Mouse (Mus musculus): ENCODE results near the gene Prelid1. TPM values are rescaled to one million over a fixed set of nuclear protein-coding genes. Genes with fewer than 3 reads are reported as not detected.

Prelid1 gene
- polyA plus RNA-seq, 1 experiment from 2014 or later, result 493 TPM

DNA sequence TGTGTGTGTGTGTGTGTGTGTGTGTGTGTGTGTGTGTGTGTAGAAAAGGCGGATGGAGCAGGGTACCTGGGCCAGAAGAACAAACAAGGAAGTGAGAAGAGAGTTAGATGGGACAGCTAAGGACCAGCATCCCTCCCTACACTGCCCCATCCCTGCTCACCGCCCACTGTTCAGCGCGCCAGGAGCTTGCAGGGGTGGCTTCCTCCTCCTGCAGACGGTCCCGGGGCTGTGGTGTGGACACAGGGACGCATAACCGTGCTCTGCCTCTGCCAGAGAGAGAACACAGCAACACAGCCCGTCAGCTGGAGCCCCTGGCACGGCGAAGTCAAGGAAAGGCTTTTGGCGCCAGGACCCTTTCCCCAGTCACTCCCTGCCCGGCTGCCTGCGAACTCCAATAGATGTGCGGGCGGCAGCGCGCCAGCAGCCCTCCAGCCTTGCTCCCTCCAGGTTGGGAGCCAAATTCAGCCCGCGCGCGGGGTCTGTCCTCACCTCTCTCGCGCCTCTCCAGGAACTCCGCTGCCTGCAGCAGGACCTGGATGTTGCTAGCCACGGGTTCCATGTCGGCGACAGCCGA lies 8.9 kb downstream of the Prelid1 start:
- Histone ChIP-seq H3K4me1 (replicated peaks; ENCODE audit: control insufficient read depth, insufficient read depth, low read length) (peaks cover 16% of the 10 kb centered on the region), H3K4me3 (ENCODE audit: low read depth, low read length) (peak overlapping the region; percentile 71), H3K9ac (ENCODE audit: low read depth, low read length) (peak overlapping the region; percentile 77), H3K36me3 (ENCODE audit: control insufficient read depth, insufficient read depth, low read length) (peaks cover 16% of the 10 kb centered on the region), H3K4me2 (peak overlapping the region; percentile 89), H3K9me3 (ENCODE audit: control insufficient read depth, low read length) (no peaks in the 10 kb centered on the region), H3K27ac (ENCODE audit: low read depth, low read length) (peak overlapping the region; percentile 40), H3K27me3 (replicated peaks; ENCODE audit: control insufficient read depth, insufficient read depth, low read length) (no peaks in the 10 kb centered on the region)
- no peak for DNase-seq (ENCODE audit: low spot score)
- peak; percentile 27 for ATAC-seq (replicated peaks; ENCODE audit: low FRiP score)
- 2% methylated on average over 29 of the region's 29 CpGs for WGBS

DNA sequence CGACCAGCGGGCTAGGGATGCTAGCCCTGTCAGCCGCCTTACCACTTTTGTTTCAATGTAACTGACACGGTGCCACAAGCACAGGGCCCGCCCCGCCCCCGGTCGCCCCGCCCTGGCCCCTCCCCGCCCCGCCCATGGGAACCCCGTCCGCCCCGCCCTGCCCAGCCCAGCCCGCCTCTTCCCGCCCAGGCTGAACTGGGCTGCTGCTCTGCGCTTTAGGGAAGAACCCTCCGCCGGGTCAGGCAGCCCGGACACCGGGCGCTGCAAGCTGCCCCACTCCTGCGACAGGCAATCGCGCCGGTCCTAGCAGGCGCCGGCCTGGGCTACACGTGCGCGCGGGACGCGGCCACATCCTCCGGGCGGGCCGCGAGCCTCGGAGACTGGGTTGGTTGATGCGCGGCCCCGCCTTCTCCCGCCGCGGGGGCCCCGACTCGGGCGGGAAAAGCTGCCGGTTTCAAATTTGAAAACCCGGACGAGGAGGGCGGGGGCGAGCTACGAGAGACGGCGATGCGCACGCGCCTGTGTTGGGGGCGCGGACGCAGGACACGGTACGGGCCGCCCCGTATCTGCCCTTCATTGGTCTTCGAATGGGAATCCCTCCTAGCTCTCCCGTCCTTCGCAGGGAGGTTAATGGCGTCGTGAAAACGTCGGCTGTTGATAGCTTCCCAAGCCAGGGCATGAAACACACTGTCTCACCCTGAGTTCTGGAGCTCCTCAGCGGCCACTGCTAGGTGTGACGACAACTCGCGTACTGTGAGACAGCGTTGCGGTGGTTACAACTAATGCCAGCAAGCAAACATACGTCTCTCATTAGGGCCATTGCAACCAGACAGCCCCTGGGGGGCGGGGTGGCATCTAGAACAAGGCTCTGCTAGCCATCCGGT lies 9.6 kb downstream of the Prelid1 start, which contains the start of gene Mxd3:
Gene Mxd3 (minus strand): TSS at position 141 of the 884 bp plus-strand sequence.
- peak within 1 kb of the TSS; percentile 77 for H3K9ac ChIP-seq (ENCODE audit: low read depth, low read length)
- no peaks in the 10 kb centered on the region for H3K27me3 ChIP-seq (replicated peaks; ENCODE audit: control insufficient read depth, insufficient read depth, low read length)
- WGBS, result under 1% methylated on average over 73 of the region's 82 CpGs
- no peaks in the 10 kb centered on the region for H3K9me3 ChIP-seq (ENCODE audit: control insufficient read depth, low read length)
- H3K4me2 ChIP-seq, result peak within 1 kb of the TSS; percentile 89
- ATAC-seq (replicated peaks; ENCODE audit: low FRiP score) (peak; percentile 88), DNase-seq (ENCODE audit: low spot score) (peak; percentile 93)
- H3K4me1 ChIP-seq (replicated peaks; ENCODE audit: control insufficient read depth, insufficient read depth, low read length), result peaks cover 16% of the 10 kb centered on the region
- H3K4me3 ChIP-seq (ENCODE audit: low read depth, low read length), result peak within 1 kb of the TSS; percentile 71
- peak within 1 kb of the TSS; percentile 88 for H3K27ac ChIP-seq (ENCODE audit: low read depth, low read length)
- peaks cover 10% of the 10 kb centered on the region for H3K36me3 ChIP-seq (ENCODE audit: control insufficient read depth, insufficient read depth, low read length)

DNA sequence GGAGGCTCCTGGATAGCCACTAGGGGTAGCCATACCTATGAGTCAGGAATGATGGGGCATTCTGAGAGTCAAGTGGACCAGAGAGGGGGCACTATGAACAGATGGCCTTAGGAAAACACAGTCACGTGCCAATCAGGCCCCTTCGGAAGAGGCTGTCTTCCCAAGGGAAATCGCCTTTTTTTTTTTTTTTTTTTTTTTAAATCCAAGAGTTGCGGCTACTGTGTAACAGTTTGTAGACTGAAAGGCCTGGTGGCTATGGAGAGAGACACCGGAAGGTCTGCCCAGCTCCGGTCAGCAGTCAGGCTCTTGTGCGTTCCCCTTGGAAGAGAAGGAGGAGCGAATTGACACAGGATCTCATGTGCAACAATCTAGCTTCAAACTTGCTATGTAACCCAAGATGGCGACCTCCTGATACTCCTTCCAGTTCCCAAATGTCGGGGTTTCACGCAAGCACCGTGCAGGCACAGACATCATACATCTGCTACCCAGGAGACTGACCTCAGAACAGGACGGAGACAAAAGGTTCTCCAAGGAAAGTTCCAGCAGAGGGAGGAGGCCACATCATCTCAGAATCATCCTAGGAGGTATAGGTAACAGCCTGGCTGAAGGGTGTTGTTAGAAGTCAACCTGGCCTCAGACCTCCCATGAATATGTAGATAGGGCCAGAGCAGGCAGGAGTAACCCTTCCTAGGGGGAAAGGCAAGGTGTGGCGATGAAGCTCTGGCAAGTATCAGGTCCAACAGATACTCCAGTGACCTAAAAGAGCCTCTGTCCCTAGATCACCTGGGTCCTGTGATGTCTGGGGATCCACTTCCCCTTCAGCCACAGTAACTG lies 10.5 kb downstream of the Prelid1 start:
- Histone ChIP-seq H3K9ac (ENCODE audit: low read depth, low read length) (peak overlapping the region; percentile 77), H3K27ac (ENCODE audit: low read depth, low read length) (peak overlapping the region; percentile 88), H3K9me3 (ENCODE audit: control insufficient read depth, low read length) (no peaks in the 10 kb centered on the region), H3K27me3 (replicated peaks; ENCODE audit: control insufficient read depth, insufficient read depth, low read length) (no peaks in the 10 kb centered on the region), H3K4me1 (replicated peaks; ENCODE audit: control insufficient read depth, insufficient read depth, low read length) (peaks cover 16% of the 10 kb centered on the region), H3K4me3 (ENCODE audit: low read depth, low read length) (peak overlapping the region; percentile 71), H3K4me2 (peak overlapping the region; percentile 89), H3K36me3 (ENCODE audit: control insufficient read depth, insufficient read depth, low read length) (peaks cover 3% of the 10 kb centered on the region)
- 47% methylated on average over 14 of the region's 14 CpGs for WGBS
- DNase-seq (ENCODE audit: low spot score), result no peak
- no peak; the same call in 1 of the 2 replicates for ATAC-seq (replicated peaks; ENCODE audit: low FRiP score)

- Histone ChIP-seq H3K9ac (ENCODE audit: low read depth, low read length) (no peak overlapping the region), H3K9me3 (ENCODE audit: control insufficient read depth, low read length) (no peaks in the 10 kb centered on the region), H3K4me3 (ENCODE audit: low read depth, low read length) (no peak overlapping the region), H3K27ac (ENCODE audit: low read depth, low read length) (no peak overlapping the region), H3K4me2 (no peak overlapping the region), H3K36me3 (ENCODE audit: control insufficient read depth, insufficient read depth, low read length) (no peaks in the 10 kb centered on the region), H3K4me1 (replicated peaks; ENCODE audit: control insufficient read depth, insufficient read depth, low read length) (peaks cover 15% of the 10 kb centered on the region), H3K27me3 (replicated peaks; ENCODE audit: control insufficient read depth, insufficient read depth, low read length) (no peaks in the 10 kb centered on the region)
- ATAC-seq (replicated peaks; ENCODE audit: low FRiP score), result no peak
- no peak for DNase-seq (ENCODE audit: low spot score)
- WGBS, result 85% methylated on average over 3 of the region's 3 CpGs
Measured at GRCm38 (mm10) chr13:55332331-55332730, 12.0 kb downstream of the Prelid1 start.

DNA sequence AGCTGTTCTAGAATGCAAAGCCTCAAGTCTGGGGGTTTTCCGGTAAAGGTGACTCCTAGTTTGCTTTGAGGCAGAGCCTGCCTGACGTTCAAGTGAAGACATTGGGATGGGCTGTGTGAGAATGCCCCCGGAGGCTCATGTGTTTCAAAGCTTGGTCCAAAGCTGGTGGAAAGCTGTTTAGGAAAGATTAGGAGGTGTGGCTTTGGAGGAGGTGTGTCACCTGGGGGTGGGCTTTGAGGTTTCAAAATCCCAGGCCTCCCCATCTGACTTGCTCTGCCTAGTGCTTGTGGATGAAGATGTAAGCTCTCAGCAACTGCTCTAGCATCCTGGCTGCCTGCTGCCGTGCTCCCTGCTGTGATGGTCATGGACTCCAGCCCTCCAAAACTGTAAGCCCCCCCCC lies 15.4 kb downstream of the Prelid1 start:
- Histone ChIP-seq H3K4me3 (ENCODE audit: low read depth, low read length) (no peak overlapping the region), H3K9ac (ENCODE audit: low read depth, low read length) (no peak overlapping the region), H3K9me3 (ENCODE audit: control insufficient read depth, low read length) (no peaks in the 10 kb centered on the region), H3K27ac (ENCODE audit: low read depth, low read length) (no peak overlapping the region), H3K4me2 (no peak overlapping the region), H3K36me3 (ENCODE audit: control insufficient read depth, insufficient read depth, low read length) (no peaks in the 10 kb centered on the region), H3K4me1 (replicated peaks; ENCODE audit: control insufficient read depth, insufficient read depth, low read length) (peaks cover 4% of the 10 kb centered on the region), H3K27me3 (replicated peaks; ENCODE audit: control insufficient read depth, insufficient read depth, low read length) (no peaks in the 10 kb centered on the region)
- ATAC-seq (replicated peaks; ENCODE audit: low FRiP score) (no peak), DNase-seq (ENCODE audit: low spot score) (no peak)
- 77% methylated on average over 4 of the region's 4 CpGs for WGBS

DNA sequence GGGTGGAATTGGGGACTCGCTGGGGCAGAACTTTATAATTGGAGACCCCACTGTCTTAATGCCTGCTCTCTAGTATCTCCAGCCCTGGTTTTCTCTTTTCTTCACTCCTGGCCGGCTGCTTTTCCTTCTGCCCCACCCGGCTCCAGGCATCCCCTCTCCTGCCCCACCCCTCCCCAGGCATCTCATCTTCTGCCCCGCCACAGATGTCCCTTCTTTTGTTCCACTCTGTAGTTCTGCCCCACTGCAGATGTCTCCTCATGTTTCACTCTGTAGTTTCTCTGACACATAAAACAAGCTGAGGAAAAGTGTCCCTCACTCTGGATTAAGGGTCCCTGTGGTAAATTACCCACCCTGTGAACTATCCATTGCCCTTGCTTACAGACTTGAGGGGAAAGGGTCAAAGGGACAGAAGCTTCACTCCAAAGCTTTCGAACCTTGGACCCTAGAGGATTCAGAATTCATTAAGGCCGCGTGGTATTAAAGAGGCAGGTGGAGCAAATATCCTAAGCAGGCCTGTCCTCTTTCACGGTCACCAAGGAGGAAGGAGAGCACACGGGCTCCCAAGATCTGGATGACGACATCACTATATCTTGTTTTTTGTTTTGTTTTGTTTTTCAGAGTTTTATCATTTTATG lies 17.2 kb downstream of the Prelid1 start:
- Histone ChIP-seq H3K9me3 (ENCODE audit: control insufficient read depth, low read length) (no peaks in the 10 kb centered on the region), H3K27me3 (replicated peaks; ENCODE audit: control insufficient read depth, insufficient read depth, low read length) (no peaks in the 10 kb centered on the region), H3K4me2 (no peak overlapping the region), H3K9ac (ENCODE audit: low read depth, low read length) (no peak overlapping the region), H3K4me1 (replicated peaks; ENCODE audit: control insufficient read depth, insufficient read depth, low read length) (0 out of 2 replicates have a peak, but pooled peaks cover 2% of the 10 kb centered on the region), H3K36me3 (ENCODE audit: control insufficient read depth, insufficient read depth, low read length) (no peaks in the 10 kb centered on the region), H3K4me3 (ENCODE audit: low read depth, low read length) (no peak overlapping the region), H3K27ac (ENCODE audit: low read depth, low read length) (no peak overlapping the region)
- DNase-seq (ENCODE audit: low spot score) (no peak), ATAC-seq (replicated peaks; ENCODE audit: low FRiP score) (no peak)
- 77% methylated on average over 10 of the region's 10 CpGs for WGBS

GRCm38 (mm10) chr13:55338131-55339054 lies 18.1 kb downstream of the Prelid1 start:
- Histone ChIP-seq H3K36me3 (ENCODE audit: control insufficient read depth, insufficient read depth, low read length) (no peaks in the 10 kb centered on the region), H3K27ac (ENCODE audit: low read depth, low read length) (no peak overlapping the region), H3K9ac (ENCODE audit: low read depth, low read length) (no peak overlapping the region), H3K4me2 (no peak overlapping the region), H3K4me1 (replicated peaks; ENCODE audit: control insufficient read depth, insufficient read depth, low read length) (0 out of 2 replicates have a peak, but pooled peaks cover 2% of the 10 kb centered on the region), H3K4me3 (ENCODE audit: low read depth, low read length) (no peak overlapping the region), H3K27me3 (replicated peaks; ENCODE audit: control insufficient read depth, insufficient read depth, low read length) (no peaks in the 10 kb centered on the region), H3K9me3 (ENCODE audit: control insufficient read depth, low read length) (no peaks in the 10 kb centered on the region)
- ATAC-seq (replicated peaks; ENCODE audit: low FRiP score) (no peak), DNase-seq (ENCODE audit: low spot score) (no peak)
- 65% methylated on average over 12 of the region's 12 CpGs for WGBS
